Mouse (Mus musculus): ENCODE data around the gene 2310061I04Rik. TPM values are rescaled to one million over a fixed set of nuclear protein-coding genes. Genes with fewer than 3 reads are reported as not detected.

The 2310061I04Rik gene
- polyA plus RNA-seq, 1 experiment from 2014 or later: 55.3 TPM

GRCm38 (mm10) chr17:35905587-35905986, 8.4 kb upstream of the 2310061I04Rik start:
- no peak for DNase-seq (ENCODE audit: low spot score)
- Histone ChIP-seq H3K9me3 (ENCODE audit: control insufficient read depth, low read length) (no peaks in the 10 kb centered on the region), H3K4me3 (replicated peaks; ENCODE audit: low read length) (no peak overlapping the region), H3K4me1 (replicated peaks; ENCODE audit: control insufficient read depth, insufficient read depth, low read length) (peaks cover 15% of the 10 kb centered on the region), H3K27ac (no peak overlapping the region), H3K9ac (no peak overlapping the region), H3K36me3 (replicated peaks; ENCODE audit: control insufficient read depth, insufficient read depth) (peaks cover 83% of the 10 kb centered on the region), H3K27me3 (ENCODE audit: control insufficient read depth, insufficient read depth, low read length) (no peaks in the 10 kb centered on the region), H3K4me2 (replicated peaks) (no peak overlapping the region)
- ATAC-seq (ENCODE audit: low FRiP score): no peak
- WGBS: 97% methylated on average over 1 of the region's 1 CpGs

- no peaks in the 10 kb centered on the region for H3K27me3 ChIP-seq (ENCODE audit: control insufficient read depth, insufficient read depth, low read length)
- H3K9me3 ChIP-seq (ENCODE audit: control insufficient read depth, low read length): no peaks in the 10 kb centered on the region
- no peak overlapping the region for H3K27ac ChIP-seq
- peaks cover 13% of the 10 kb centered on the region for H3K4me1 ChIP-seq (replicated peaks; ENCODE audit: control insufficient read depth, insufficient read depth, low read length)
- DNase-seq (ENCODE audit: low spot score) (no peak), ATAC-seq (ENCODE audit: low FRiP score) (no peak)
- 84% methylated on average over 4 of the region's 4 CpGs for WGBS
- no peak overlapping the region for H3K4me3 ChIP-seq (replicated peaks; ENCODE audit: low read length)
- no peak overlapping the region for H3K9ac ChIP-seq
- no peak overlapping the region for H3K4me2 ChIP-seq (replicated peaks)
- peaks cover 99% of the 10 kb centered on the region for H3K36me3 ChIP-seq (replicated peaks; ENCODE audit: control insufficient read depth, insufficient read depth)
Observed at GRCm38 (mm10) chr17:35903992-35904355, 6.7 kb upstream of the 2310061I04Rik start.

- peaks cover 8% of the 10 kb centered on the region for H3K4me1 ChIP-seq (replicated peaks; ENCODE audit: control insufficient read depth, insufficient read depth, low read length)
- H3K4me3 ChIP-seq (replicated peaks; ENCODE audit: low read length): no peak overlapping the region
- H3K9ac ChIP-seq: no peak overlapping the region; the same call in 1 of the 2 replicates
- DNase-seq (ENCODE audit: low spot score): no peak
- no peak for ATAC-seq (ENCODE audit: low FRiP score)
- no peak overlapping the region for H3K4me2 ChIP-seq (replicated peaks)
- H3K9me3 ChIP-seq (ENCODE audit: control insufficient read depth, low read length): no peaks in the 10 kb centered on the region
- no peaks in the 10 kb centered on the region for H3K27me3 ChIP-seq (ENCODE audit: control insufficient read depth, insufficient read depth, low read length)
- WGBS: 92% methylated on average over 9 of the region's 9 CpGs
- H3K36me3 ChIP-seq (replicated peaks; ENCODE audit: control insufficient read depth, insufficient read depth): peaks cover 99% of the 10 kb centered on the region
- H3K27ac ChIP-seq: no peak overlapping the region
Observed at GRCm38 (mm10) chr17:35903343-35903991, 6.2 kb upstream of the 2310061I04Rik start.

GRCm38 (mm10) chr17:35900636-35901035, 3.4 kb upstream of the 2310061I04Rik start:
- no peak for ATAC-seq (ENCODE audit: low FRiP score)
- no peak for DNase-seq (ENCODE audit: low spot score)
- Histone ChIP-seq H3K27ac (no peak overlapping the region), H3K9me3 (ENCODE audit: control insufficient read depth, low read length) (no peaks in the 10 kb centered on the region), H3K9ac (no peak overlapping the region), H3K36me3 (replicated peaks; ENCODE audit: control insufficient read depth, insufficient read depth) (peaks cover 79% of the 10 kb centered on the region), H3K4me1 (replicated peaks; ENCODE audit: control insufficient read depth, insufficient read depth, low read length) (peaks cover 17% of the 10 kb centered on the region), H3K4me3 (replicated peaks; ENCODE audit: low read length) (no peak overlapping the region), H3K27me3 (ENCODE audit: control insufficient read depth, insufficient read depth, low read length) (no peaks in the 10 kb centered on the region), H3K4me2 (replicated peaks) (no peak overlapping the region)
- WGBS: 96% methylated on average over 3 of the region's 3 CpGs

GRCm38 (mm10) chr17:35897644-35898573, 678 bp upstream of the 2310061I04Rik start:
- peak; percentile 46 for ATAC-seq (ENCODE audit: low FRiP score)
- 47% methylated on average over 23 of the region's 23 CpGs for WGBS
- H3K36me3 ChIP-seq (replicated peaks; ENCODE audit: control insufficient read depth, insufficient read depth): peaks cover 66% of the 10 kb centered on the region

GRCm38 (mm10) chr17:35887725-35888124, 9.5 kb downstream of the 2310061I04Rik start:
- DNase-seq (ENCODE audit: low spot score): no peak
- ATAC-seq (ENCODE audit: low FRiP score): no peak
- WGBS: 72% methylated on average over 17 of the region's 17 CpGs

More at GRCm38 (mm10) chr17:35897644-35898573, 678 bp upstream of the 2310061I04Rik start:
- H3K4me1 ChIP-seq (replicated peaks; ENCODE audit: control insufficient read depth, insufficient read depth, low read length): peaks cover 18% of the 10 kb centered on the region
- no peak for DNase-seq (ENCODE audit: low spot score)
- peak overlapping the region; percentile 81 for H3K4me3 ChIP-seq (replicated peaks; ENCODE audit: low read length)
- H3K27ac ChIP-seq: peak overlapping the region; percentile 90
- H3K9ac ChIP-seq: peak overlapping the region; percentile 95
- H3K4me2 ChIP-seq (replicated peaks): peak overlapping the region; percentile 100
- H3K27me3 ChIP-seq (ENCODE audit: control insufficient read depth, insufficient read depth, low read length): no peaks in the 10 kb centered on the region
- no peaks in the 10 kb centered on the region for H3K9me3 ChIP-seq (ENCODE audit: control insufficient read depth, low read length)

GRCm38 (mm10) chr17:35883777-35884176, 13.5 kb downstream of the 2310061I04Rik start:
- 98% methylated on average over 14 of the region's 14 CpGs for WGBS
- Histone ChIP-seq H3K4me2 (replicated peaks) (no peak overlapping the region), H3K9ac (no peak overlapping the region), H3K9me3 (ENCODE audit: control insufficient read depth, low read length) (no peaks in the 10 kb centered on the region), H3K27me3 (ENCODE audit: control insufficient read depth, insufficient read depth, low read length) (no peaks in the 10 kb centered on the region), H3K36me3 (replicated peaks; ENCODE audit: control insufficient read depth, insufficient read depth) (peaks cover 71% of the 10 kb centered on the region), H3K27ac (no peak overlapping the region), H3K4me3 (replicated peaks; ENCODE audit: low read length) (no peak overlapping the region), H3K4me1 (replicated peaks; ENCODE audit: control insufficient read depth, insufficient read depth, low read length) (peaks cover 7% of the 10 kb centered on the region)
- ATAC-seq (ENCODE audit: low FRiP score) (no peak), DNase-seq (ENCODE audit: low spot score) (no peak)

More at GRCm38 (mm10) chr17:35887725-35888124, 9.5 kb downstream of the 2310061I04Rik start:
- H3K4me2 ChIP-seq (replicated peaks): no peak overlapping the region
- H3K36me3 ChIP-seq (replicated peaks; ENCODE audit: control insufficient read depth, insufficient read depth): peaks cover 97% of the 10 kb centered on the region
- no peaks in the 10 kb centered on the region for H3K9me3 ChIP-seq (ENCODE audit: control insufficient read depth, low read length)
- H3K27ac ChIP-seq: no peak overlapping the region
- H3K9ac ChIP-seq: no peak overlapping the region
- H3K4me3 ChIP-seq (replicated peaks; ENCODE audit: low read length): no peak overlapping the region
- H3K4me1 ChIP-seq (replicated peaks; ENCODE audit: control insufficient read depth, insufficient read depth, low read length): no peaks in the 10 kb centered on the region
- no peaks in the 10 kb centered on the region for H3K27me3 ChIP-seq (ENCODE audit: control insufficient read depth, insufficient read depth, low read length)

GRCm38 (mm10) chr17:35882924-35883323, 14.3 kb downstream of the 2310061I04Rik start:
- Histone ChIP-seq H3K27ac (no peak overlapping the region), H3K9me3 (ENCODE audit: control insufficient read depth, low read length) (no peaks in the 10 kb centered on the region), H3K9ac (no peak overlapping the region), H3K4me1 (replicated peaks; ENCODE audit: control insufficient read depth, insufficient read depth, low read length) (peaks cover 7% of the 10 kb centered on the region), H3K36me3 (replicated peaks; ENCODE audit: control insufficient read depth, insufficient read depth) (peaks cover 63% of the 10 kb centered on the region), H3K4me3 (replicated peaks; ENCODE audit: low read length) (no peak overlapping the region), H3K4me2 (replicated peaks) (no peak overlapping the region), H3K27me3 (ENCODE audit: control insufficient read depth, insufficient read depth, low read length) (no peaks in the 10 kb centered on the region)
- no peak for DNase-seq (ENCODE audit: low spot score)
- ATAC-seq (ENCODE audit: low FRiP score): no peak
- WGBS: 95% methylated on average over 17 of the region's 17 CpGs

Data from hindbrain, embryonic 14.5 days (tissue).